Mouse (Mus musculus): Measurements from ENCODE around the gene Mcrip2.

GRCm38 (mm10) chr17:25868601-25869191, at the start of gene Mcrip2:
- no peak for TF ChIP-seq MYOG (IDR thresholded peaks at IDR 0.05; ENCODE audit: control insufficient read depth in 1 of 3, insufficient read depth in 1 of 3, insufficient read length in 2 of 3, low read depth in 2 of 3)
- no peak for TF ChIP-seq CEBPB (IDR thresholded peaks at IDR 0.05; ENCODE audit: insufficient read depth, poor library complexity, severe bottlenecking)
- peak; percentile 69 for TF ChIP-seq POLR2A (IDR thresholded peaks at IDR 0.05; ENCODE audit: insufficient read length, low read depth)
- no peak for TF ChIP-seq E2F4 (IDR thresholded peaks at IDR 0.05; ENCODE audit: insufficient read depth)
- TF ChIP-seq MYOD1 (IDR thresholded peaks at IDR 0.05; ENCODE audit: control insufficient read depth in 1 of 3, insufficient read length in 2 of 3, low read depth in 2 of 3): no peak
- TF ChIP-seq USF1 (IDR thresholded peaks at IDR 0.05; ENCODE audit: low read depth): no peak
- no peak for TF ChIP-seq MAX (IDR thresholded peaks at IDR 0.05; ENCODE audit: low read depth)

Measured in myocyte (in vitro differentiated cells).